Mouse (Mus musculus) frontal cortex, postnatal 36 days (tissue): Measurements from ENCODE around the gene Akap13.
"Not testable (repeated sequence)": the region's sequence is repeated elsewhere in the genome, so short reads cannot be mapped to it uniquely, and the experiment has no call there.

Source experiments
- DNase-seq, 2 experiments: peaks; one replicate each; pipeline ENCODE4 v3.0.0; 2022; ENCODE audit warnings: low spot score in 2 of 2

The Akap13 gene

DNA sequence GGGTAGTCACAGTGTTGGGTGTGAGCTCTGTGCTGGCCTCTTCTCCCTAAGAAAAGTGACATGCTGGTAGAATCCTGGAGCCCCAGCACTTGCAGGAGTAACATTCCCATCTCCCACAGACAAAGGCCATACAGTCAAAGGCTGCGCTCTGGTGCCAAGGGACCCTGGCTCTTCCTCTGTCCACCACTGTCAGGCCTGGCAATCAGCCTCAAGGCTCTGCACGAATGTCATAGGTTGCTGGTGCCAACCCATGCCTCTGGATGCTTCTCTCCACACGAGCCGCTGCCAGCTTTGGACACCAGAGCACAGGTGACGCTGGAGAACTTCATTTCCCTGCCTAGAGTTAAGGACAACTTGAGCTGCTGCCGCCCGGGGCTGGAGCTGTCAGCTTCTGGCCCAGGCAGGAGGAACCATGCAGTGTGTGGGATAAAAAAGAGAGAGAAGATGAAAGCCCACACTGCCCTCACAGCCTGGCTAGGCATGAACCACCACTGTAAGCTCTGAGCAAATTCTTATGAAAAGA, 304.7 kb downstream of the Akap13 start:
- no peak for DNase-seq

DNA sequence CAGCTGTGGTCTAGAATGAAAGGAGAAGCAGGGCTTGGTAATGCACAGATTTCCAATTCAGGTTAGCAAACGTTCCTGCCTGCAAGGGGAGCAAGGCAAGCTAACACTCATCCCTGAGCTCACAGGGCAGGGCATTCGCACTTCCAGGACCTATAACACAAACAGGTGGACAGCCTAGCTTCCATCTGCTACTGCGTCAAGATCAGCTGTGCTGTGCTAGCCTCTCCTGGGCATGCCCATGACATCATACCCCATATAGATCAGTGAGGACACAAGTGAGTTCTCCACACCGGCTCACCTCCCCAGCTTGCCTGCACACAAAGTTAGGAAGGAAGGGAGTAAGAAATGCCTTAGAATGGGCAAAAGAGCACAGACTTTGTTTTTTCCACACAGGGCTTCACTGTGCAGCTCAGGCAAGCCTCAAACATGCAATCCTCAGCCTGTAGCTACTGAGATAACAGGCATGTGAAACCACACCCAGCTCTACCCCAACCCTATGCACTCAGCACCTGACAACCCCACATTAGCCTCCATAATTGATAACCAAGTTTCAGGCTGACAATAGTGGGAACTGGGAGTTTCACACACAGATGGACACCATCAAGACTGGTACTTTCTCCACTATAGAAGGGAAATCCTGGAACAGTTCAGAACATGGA, 305.5 kb downstream of the Akap13 start:
- DNase-seq = not testable (repeated sequence)

DNA sequence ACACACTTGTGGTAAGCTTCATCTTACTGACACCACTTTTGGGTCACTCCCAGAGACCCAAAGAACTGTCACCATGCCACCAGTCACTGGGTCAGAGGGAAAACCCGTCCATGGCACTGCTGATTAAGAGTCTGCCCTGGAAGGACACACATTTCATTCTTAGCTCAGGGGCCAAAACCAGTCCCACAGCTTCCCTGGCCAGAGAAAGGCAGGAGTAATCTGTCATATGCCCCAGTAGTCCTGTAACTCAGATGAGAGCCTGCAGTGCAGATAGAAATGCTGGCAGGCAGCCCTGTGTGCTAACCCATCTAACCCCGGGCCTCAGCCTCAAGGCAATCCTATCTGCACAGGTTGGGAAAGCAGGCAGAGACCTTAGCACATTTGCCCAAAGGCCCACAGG, 306.9 kb downstream of the Akap13 start:
- not testable (repeated sequence) for DNase-seq

DNA sequence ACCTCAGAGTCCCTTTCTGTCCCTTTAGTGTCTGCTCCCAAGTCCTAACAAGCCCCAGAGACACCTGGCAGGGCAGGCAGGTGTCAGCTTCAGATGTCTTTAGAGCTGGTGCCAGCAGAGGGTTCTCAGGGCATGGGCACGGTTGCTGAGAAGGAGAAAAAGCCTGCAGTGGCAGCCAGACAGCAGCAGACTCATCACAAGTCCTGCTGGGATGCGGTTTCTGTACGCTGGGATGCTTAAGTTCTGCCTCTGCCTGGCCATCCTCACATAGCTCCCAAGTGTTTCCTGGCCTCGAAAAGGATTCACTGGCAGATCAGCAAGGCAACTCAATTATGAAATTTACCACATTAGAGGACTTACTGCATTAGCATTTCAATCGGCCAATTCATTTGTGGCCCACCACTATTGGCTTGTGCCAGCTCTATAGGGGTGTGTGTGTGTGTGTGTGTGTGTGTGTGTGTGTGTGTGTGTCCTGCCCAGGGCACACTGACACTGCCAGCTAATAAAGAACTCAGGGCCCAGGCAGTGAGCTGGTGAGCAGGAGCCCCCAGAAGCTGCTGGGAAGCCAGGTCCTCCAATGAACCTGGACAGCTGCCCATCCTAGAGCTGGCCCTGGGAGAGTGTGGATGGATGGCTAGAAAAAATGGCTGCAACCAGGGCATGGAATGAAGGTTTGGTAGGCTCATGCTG, 311.9 kb downstream of the Akap13 start:
- not testable (repeated sequence) for DNase-seq

DNA sequence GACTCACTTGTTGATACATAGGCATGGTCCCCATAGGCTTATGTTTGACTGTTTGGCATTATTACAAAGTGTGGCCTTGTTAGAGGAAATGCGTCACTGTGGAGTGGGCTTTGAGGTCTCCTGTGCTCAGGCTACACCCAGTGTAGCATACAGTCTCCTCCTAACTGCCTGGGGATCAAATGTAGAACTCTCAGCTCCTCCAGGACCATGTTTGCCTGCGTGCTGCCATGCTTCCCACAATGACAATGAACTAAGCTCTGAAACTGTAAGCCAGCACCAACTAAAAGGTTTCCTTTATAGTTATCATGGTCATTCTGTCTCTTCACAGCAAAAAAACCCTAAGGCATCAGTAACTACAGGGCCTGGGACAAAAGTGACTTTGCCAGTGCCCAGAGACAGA, 312.8 kb downstream of the Akap13 start:
- no peak for DNase-seq

DNA sequence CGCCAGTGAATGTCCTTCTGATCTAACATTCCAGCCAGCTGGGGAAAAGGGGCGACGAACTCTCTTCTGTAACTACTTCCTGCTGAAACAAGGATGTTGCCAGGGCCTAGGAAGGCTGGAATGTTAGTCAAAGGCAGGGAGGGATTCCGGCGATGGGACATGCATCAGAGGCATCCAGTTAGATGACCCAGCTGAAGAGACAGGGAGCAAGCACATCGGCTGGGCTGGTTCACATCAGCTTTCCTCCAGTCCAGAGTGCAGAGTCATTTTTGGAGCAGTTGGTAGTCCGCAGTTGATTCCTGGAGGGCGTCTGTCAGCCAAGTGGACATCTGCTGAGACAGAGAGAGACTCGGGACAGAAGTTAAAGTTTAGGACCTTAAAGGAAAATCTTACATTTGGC, 314.6 kb downstream of the Akap13 start:
- no peak for DNase-seq

DNA sequence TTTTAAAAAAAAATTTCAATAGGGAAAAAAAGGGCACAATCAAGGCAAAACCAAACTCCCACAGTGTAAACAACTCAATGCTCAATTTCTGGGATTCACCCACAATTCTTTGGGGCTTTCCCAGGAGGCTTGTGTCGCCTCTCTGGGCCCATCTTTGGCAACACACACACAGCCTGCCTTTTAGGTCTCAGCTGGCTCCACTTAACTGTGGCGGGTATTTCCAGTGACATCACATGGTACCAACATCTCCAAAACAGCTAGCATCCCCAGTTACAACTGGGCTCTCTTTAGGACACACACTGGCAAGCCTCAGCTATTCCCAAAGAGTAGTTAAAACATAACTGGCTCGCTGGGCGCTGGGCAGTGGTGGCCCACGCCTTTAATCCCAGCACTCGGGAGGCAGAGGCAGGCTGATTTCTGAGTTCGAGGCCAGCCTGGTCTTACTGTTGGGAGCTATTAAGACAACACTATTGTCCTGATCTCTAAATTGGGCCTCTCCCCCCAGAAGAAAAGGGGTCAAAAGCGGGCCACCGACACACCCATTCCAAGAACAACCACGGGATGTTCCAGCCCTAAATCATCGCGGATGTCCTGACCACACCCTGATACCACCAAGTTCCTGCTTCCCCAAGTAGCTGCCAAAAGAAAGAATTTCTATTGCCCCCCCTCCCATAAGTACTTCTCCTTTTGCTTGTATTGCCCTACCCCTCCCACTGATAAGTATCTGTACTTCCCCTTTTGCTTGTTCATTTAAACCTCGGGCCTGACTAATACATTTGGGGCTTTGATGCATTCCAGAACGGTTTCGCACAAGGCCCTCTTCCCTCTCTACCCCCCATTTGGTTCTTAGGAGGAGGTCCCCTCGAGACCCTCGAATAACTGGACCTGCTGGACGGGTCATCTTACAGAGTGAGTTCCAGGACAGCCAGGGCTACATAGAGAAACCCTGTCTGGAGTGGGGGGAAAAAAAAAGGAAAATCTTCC, 319.1 kb downstream of the Akap13 start:
- not testable (repeated sequence) for DNase-seq

DNA sequence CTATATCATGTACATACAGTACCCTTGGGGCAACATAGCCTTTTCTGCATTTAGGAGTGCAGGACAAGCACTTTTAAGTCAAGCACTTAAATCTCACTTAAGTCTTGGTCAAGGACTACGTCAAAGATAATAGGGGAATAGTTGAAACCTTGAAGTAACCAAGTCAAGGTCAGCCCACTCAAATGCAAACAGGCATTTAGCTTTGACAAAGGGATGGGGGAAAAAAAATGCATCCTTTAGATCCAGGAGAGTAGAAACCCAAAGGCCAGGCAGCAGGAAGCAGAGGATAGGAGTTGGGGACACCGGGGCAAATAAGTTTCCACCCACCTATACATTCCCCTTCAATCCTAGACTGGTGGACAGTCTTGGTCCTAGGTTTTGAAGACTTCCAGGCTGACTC, 322.7 kb downstream of the Akap13 start:
- no peak for DNase-seq

DNA sequence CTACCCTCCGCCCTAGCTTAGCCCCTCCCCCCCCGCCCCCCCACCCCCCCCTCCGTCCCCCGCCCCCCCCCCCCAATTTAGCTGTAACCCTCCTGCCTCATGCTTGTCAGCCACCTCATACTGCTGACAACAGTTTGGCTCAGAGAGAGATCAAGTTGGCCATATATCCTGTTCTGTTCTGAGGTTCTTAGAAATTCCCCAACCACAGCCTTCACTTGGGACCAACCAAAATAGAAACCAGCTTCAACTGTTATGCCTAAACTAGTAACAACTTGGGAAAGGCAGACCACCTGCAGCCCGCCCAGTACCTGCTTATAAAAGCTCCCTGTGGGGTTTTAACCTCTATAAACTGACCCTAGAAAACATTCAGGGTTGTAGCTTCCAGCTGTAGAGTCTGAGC, 325.5 kb downstream of the Akap13 start:
- no peak for DNase-seq

DNA sequence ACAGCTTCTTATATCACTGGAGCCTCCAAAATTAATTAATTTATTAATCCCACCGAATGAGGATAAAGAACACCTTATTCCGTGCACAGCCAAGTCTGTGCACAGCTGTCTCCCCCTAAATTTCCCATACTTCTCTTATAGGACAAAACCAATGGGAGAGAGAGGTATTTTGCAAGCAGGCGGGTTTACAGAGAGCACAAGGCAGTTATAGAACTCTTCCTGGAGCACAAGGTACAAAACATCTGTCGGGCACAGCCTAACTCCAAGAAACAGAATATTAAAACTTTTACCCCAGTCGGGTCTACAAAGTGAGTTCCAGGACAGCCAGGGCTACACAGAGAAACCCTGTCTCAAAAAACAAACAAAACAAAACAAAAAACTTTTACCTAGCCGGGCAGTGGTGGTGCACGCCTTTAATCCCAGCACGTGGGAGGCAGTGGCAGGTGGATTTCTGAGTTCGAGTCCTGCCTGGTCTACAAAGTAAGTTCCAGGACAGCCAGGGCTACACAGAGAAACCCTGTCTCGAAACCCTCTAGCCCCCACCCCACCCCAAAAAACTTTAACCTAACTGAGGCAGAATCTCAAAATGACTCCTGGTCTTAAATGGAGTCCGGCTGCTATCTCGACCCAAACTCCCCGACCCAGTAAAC, 326.1 kb downstream of the Akap13 start:
- DNase-seq = no peak

DNA sequence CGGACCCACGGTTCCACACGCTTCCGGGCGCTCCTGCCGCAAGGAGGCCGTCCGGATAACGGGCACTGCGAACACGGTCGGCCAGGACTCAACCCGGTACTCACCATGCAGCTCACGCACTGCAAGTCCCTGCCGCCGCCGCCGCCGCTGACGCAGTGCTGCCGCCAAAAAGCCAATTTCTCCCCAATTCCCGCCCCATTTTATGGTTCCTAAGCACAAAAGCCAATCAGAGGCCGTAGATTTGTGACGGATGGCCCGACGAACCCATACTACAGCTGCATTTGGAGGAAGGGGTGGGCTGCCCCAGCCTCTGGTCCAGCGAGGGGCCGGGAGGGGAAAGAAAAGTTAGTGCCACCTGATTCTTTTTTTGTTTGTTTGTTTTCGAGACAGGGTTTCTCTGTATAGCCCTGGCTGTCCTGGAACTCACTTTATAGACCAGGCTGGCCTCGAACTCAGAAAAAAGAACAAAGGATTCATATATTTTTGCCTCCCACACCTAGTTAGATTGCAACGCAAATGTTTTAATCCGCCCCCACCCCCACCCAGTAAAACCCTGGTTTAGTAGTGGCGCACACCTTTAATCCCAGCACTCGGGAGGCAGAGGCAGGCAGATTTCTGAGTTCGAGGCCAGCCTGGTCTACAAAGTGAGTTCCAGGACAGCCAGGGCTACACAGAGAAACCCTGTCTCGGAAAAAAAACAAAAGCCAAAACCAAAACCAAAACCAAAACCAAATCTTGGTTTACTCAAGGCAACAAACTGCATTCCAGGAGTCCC, 326.8 kb downstream of the Akap13 start:
- peak; percentile 71 to 82 for DNase-seq

DNA sequence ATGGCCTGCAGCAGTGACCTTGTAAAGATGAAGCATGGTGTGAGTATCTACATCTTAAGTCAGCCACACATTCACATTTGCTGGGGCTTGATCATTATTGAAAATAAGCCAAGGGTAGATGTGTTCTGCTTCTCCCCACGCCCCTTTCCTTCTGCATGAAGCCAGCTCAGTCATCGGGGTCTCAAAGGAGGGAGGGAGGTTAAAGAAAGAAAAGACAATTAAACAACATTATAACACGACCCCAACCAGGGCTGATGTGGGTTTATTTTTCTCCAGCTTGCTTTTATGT, 327.3 kb downstream of the Akap13 start:
- DNase-seq = no peak

DNA sequence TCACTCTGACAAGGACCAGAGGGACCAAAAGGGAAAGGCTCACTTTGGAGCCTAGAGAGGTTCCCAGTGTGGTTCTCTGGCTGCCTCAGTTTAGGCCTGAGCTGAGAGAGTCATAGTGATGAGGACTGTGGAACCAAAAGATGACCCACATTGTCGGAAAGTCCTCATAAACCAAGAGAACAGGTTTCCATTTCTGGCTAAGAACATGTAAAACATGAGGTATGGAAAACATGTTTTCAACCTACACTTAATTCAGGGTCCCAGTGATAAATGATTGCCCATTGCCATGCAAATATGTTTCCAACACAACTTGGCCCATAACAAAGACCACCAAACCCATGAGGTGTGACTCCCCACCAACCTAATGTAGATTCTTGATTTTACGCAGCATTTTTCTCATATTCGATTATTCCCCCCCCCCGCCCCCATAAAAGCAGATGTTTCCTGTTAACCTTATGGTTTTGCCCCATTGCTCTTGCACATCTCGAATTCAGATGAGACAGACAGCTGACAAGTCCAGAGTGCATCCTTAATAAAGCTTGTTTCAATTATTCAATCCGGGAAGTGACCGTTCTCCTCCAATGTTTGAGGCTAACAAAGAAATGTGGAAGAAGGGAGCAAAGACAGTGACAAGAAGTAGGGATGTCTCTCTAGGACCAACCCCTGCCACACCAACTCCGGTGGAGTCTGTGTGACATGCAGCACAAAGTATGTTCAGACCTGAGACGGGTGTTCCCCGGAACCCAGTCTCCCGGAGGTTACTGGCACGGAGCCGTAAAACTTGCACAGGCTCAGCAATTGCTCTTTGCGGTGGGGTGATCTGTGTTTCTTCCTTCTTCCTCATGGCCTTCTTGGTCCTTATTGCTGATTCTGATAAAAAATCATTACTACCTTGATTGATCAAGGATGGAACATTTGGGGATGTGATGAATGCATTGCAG, 330.3 kb downstream of the Akap13 start:
- DNase-seq = no peak

DNA sequence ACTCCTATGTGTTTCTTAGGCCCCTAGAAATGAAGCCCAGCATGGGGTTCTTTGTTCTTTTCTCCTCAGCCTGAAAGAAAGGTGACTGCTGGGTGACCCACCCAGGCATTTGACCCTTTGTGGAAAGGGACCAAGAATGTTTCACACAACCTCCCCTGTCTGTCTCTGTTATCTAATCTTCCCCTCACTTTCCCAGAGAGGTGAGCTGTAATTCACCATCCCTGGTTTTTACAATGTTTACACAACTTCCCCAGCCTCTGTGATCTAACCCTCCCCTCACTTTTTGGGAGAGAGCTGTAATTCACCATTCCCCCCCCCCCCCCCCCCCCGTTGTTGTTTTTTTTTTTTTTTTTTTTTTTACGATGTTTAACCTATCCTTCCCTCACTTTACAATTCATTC, 331.5 kb downstream of the Akap13 start:
- no peak for DNase-seq

DNA sequence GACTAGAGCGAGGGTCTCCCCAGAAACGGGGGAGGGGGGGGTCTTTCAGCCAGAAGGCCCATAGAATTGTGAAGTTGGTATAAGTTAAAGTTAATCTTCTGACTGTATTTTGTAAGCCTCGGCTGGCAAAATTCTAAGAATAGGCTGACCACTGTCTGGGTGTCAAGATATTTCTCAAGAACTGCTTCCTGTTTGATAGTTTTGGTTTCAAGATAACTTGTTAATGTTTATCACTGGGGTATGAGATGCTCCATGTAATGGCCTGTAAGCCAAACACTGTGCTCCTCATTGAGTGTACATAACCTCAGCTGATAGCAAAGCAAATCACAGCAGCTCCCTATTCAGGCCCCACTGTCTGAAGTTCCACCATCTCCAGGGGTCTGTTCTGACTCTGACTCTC, 332.0 kb downstream of the Akap13 start:
- DNase-seq = no peak

DNA sequence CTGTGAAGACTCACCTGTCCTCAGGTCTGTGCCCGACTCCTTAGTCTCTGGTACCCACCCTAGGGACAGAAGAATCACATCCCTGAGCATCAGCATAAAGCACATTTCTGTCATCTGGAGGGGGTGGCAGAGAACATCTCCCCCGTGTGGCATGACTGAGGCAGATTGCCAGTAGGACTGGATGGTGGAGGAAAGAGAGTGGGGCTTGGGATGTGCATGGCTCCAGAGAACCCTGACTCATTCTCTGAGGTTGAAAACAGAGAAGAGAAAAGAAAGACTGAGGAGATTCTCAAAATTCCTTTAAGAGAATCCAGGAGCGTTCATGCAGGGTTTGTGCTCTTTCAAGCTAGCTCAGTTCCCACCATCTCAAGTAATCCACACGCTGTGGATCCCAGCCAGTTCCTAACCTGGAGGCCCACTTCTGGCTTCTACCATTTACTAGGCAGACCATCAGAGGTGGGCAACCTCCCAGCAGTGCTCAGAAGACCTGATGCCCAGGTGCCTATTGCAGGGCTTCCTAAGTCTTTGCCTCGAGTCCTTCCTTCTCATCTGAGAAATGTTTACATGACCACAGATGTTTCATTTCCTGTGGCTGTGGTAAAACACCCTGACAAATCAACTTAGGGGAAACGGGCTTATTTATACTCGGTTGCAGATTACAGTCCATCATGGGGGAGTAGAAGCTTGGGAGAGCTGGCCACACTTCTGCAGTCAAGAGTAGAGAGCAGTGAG, 332.9 kb downstream of the Akap13 start:
- peak in 1 of 2 experiments; percentile 14 for DNase-seq

DNA sequence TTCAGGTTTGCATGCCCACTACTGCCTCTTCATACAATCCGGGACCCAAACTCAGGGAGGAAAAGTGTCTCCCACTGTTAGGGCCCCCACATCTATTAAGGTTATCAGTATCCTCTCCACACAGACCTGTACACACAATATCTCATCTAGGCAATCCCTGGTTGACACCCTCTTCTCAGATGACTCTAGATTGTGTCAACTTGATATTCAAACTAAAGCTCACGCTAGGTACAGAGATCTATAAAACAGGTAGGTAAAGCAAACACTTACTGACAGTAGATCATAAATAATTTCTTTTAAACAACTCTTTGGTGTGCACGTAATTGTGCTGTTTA, 333.4 kb downstream of the Akap13 start:
- not testable (repeated sequence) for DNase-seq

DNA sequence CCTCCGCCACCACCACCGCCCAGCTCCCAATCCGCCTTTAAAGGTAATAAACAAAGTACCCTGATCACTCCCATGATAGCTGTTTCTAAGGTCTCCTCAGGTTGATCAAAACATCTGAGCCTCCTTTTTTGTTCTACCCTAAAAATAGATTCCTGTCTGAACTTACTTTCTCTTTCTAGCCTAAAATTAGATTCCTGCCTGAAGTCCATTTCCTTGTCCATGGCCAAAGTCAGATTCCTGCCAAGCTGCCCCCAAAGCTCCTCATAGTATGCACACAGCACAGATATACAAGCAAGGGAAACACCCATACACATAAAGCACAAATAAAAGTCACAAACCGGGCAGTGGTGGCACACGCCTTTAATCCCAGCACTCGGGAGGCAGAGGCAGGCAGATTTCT, 334.4 kb downstream of the Akap13 start:
- DNase-seq = no peak

DNA sequence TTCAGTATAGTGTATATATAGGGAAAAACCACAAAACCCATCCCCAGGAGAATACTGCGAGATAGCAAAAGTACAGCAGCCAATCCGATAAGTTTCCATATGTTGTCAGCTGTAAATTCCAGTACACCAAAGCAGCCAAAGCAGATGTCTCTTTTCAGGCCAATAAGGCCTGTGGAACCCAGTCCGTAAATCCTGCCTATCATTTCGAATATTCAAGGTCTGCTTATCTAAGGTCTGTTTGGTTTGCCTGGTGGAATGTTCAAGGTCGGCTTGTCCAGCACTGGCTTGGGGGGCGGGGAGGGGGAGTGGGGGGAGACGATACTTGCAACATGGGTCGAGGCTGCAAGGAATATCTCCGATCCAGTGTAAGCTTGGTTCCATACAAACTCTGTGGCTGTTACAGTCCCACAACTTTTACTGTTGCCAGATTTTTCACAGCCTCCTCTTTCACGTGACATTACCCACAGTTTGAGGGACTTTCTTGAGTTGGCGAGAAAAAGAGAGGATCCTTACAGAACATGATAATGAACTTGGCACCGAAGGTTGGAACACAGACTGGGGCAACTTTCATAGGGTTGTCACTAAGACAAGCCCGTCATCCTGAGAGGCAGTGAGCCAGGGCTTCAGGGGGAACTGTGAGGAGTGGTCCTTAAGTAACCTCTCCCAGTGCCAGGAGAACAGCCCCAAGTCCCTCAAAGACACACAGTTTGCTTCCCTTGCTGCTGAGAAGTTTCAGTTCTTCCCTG, 335.9 kb downstream of the Akap13 start:
- peak in 1 of 2 experiments; percentile 6 for DNase-seq
